Mouse (Mus musculus) cerebellum, postnatal 25 days (tissue): ENCODE results near the gene Acd.

Experiments used
- DNase-seq, 2 experiments: peaks; one replicate each; pipeline ENCODE4 v3.0.0; 2021; ENCODE audit warnings: mixed read lengths in 2 of 2

The Acd gene

DNA sequence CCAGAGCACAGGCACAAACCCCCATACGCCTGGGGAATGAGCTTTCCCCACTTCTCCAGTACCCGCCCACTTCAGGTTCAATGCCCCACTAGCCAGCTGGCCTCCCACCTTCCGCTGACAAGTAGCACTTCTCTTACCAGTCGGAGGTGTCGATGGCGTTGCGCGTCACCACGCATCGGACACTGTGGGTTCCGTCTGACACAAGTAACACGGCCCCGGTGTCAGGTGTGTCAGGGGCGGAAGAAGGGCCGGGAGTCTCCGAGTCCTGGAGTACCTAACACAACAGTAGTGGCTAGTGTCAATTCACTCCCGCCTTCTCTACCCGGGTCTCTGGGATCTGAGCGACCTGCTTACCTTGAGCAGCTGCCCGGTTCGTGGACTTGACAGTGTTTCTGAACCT is 336 bp downstream of the Acd start:
- DNase-seq = peak in 1 of 2 experiments; percentile 71

DNA sequence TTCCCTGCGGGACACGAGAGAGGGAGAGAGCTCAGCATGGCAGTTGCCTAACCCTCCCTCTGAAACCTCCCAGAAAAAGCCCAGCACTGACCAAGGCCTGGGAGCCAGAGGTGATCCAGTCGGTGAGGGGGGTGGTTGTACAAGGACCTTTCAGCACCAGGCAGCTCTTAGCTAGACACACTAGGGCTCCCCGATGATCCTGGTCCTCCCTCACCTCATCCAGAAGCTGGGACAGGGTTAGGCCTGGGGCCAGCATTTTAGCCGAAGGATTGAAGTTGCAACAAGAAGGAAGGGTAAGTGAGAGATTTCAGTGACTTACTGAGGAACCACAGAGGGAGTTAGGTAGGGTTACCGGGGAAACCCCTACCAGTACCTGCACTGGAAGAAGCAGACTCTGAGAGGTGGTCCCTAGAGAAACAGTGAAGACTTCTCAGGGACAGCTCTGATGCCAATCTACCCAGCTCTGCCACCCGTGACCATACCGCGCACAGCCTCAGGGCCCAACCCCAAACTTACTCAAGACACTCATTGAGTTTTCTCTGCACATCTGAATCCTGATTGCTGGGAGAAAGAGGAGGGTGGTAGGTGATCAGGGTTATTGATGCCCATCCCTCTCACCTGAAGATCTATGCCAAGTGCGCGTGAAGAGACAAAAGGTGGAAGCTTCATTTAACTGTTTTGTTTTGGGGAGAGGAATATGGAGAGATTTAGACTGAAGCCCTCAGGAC is 1.2 kb downstream of the Acd start:
- no peak for DNase-seq

GRCm38 (mm10) chr8:105698734-105699133 is 2.2 kb downstream of the Acd start:
- no peak for DNase-seq

- peak in 1 of 2 experiments; percentile 27 for DNase-seq
Observed at GRCm38 (mm10) chr8:105697196-105697780, 3.6 kb downstream of the Acd start.

DNA sequence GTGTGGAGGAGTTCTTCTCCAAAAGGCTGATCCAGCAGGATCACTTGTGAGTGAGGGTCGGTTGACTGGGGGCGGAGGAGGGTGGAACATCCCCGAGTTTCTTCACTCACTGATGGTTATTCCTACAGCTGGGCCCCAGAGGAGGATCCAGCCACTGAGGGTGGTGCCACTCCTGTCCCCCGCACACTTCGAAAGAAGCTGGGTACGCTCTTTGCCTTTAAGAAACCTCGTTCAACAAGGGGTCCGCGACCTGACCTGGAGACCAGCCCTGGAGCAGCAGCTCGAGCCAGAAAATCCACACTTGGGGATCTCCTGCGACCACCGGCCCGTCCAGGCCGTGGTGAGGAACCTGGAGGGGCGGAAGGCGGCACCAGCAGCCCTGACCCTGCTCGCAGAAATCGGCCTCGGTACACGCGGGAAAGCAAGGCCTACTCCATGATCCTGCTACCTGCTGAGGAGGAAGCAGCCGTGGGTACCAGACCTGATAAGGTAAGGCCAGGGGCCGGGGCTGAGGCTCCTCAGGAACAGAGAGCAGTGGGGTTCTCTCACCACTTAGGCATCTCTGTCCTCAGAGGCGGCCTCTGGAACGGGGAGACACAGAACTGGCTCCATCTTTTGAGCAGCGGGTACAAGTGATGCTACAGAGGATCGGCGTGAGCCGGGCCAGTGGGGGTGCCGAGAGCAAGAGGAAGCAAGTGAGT is 5.7 kb downstream of the Acd start:
- peak; percentile 45 to 52 for DNase-seq

DNA sequence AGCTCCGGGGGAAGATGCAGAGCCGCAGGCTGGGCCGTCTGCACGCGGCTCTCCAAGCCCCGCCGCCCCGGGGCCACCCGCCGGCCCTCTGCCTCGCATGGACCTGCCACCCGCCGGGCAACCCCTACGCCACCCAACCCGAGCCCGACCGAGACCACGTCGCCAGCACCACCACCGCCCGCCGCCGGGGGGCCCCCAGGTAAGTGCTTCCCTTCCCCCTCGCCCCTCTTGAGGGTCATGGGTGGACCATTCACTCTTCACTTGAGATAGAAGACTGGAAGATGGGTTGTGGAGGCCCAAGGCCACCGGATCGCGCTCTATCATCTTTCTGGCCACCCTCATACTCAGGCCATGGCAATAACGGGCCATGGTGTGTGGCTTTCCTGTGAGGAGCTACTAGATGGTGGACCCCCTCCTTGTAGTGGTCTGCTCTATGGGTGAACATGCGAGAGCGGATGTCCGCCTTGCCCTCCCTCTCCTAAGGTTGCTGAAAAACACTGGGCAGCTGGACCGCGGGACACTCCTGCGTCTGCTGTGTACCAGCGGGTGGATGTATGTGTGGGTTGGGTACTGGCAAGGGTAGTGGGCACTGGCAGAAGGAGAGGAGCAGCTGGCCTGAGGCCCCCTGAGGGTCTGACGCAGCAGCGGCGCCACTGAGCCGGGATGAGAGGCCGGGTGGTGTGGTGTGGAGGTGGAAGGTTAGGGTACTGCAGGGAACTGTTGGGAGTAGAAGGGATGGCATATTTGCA is 6.7 kb downstream of the Acd start:
- DNase-seq = peak; percentile 77 to 78

DNA sequence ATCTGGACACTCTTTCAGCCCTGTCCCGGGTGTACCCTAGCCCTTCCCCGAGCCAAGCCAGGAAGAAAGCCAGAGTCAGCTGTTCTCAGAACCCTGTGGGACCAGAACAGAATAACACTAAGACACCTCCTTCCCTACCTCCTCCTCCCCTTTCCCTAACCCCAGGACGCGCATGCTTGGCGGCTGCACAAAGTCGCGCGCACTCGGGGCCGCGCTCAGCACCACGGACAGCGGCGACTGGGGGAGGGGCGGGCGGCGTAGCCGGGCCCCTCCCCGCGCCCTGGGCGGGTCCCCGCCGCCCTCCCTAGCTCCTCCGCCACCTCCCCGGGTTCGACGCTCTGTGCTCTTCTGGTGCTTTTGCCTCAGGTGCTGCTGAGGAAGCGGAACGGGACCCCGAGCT is 7.3 kb downstream of the Acd start:
- DNase-seq = peak; percentile 90 to 94

DNA sequence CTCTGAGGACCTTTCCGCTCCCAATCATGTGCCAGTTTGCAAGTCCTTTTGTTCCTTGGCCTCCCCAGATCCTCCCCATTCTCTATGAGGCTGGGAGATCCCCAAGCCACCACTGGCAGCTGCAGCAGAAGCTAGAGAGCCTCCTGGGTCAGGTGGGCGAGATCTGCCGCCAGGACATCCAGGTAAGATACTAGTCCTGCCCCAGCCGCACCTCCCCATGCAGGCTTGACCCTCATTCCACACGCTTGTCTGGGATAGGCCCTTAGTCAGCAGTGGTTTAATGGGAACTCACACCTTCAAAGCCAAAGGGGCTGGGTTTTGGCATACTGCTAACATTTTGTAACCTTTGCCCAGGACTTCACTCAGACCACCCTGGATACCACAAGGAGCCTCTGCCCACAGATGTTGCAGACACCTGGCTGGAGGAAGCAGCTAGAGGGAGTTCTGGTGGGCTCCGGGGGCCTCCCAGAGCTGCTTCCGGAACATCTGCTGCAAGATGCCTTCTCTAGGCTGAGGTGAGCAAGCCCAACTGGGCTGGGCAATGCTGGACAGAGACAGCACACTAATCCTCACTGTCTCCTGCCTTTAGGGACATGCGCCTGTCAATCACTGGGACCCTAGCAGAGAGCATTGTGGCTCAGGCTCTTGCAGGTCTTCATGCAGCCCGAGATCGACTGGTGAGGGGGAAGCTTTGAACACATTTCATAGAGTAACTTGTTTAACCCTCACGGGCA is 8.3 kb downstream of the Acd start:
- DNase-seq = peak in 1 of 2 experiments; percentile 22

GRCm38 (mm10) chr8:105690978-105691377 is 9.9 kb downstream of the Acd start:
- DNase-seq = no peak

DNA sequence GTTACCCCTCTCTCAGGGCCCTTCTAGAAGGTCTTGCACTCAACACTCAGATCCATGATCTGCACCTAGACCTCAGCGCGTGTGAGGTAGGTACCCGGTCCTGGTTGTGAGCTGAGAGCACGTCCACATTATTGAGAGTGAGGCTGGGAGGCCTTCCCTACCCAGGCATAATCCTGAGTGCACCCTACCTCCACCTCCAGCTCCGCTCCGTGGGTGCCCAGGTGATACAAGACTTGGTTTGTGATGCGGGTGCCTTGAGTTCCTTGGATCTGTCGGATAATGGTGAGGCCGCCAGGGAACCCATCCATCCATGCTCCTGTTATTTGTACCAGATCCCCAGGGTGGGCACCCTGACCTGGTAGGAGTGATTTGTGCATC is 10.9 kb downstream of the Acd start:
- DNase-seq = no peak

DNA sequence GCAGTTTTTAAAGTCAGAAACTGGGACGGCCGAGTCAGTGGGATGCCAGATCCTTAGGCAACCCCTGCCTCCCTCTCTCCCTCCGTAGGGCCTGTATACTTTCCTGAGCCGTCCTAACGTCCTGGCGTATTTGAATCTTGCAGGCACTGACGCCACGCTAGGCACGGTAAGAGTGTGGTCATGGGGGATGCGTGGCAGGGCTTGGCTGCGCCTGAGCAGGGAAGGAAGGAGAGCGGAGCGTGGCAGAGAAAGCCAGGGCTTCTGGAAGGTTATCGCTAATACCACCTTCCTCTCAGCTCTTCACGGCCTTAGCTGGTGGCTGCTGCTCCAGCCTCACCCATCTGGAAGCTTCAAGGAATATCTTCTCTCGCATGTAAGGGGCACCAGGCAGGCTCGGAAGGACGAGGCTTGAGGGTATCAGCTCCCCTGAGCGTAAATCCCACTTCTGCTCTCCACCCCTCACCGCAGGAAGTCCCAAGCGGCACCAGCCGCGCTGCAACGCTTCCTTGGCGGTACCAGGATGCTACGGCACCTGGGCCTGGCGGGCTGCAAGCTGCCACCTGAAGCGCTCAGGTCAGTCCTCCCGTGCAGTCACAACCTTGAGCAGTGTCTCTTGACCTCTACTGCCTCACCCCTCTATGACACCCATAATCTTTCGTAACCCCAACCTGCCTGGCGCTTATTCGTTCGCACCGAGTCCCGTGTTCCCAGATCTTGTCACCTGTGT is 11.5 kb downstream of the Acd start:
- DNase-seq = no peak

- DNase-seq = no peak
Observed at GRCm38 (mm10) chr8:105688242-105688752, 12.6 kb downstream of the Acd start.

- no peak for DNase-seq
Observed at GRCm38 (mm10) chr8:105687512-105687911, 13.4 kb downstream of the Acd start.

DNA sequence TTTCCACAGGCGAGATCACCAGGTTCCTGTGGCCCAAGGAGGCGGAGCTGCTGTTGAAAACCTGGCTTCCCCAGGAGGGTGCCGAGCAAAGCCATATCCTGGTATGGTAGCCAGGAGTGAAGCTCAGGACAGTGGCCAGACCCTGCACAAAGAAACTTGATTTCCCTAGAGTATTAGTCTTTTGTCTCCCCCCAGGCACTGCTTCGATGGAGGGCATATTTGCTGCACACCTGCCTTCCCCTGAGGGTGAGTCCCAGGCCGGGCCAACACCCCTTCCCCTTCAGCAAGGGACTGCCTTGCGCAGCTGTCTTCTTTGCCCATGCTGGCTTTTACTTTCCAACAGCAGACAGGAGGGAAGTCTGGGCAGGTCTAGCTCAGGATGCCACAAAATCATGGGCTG is 14.4 kb downstream of the Acd start:
- no peak for DNase-seq

DNA sequence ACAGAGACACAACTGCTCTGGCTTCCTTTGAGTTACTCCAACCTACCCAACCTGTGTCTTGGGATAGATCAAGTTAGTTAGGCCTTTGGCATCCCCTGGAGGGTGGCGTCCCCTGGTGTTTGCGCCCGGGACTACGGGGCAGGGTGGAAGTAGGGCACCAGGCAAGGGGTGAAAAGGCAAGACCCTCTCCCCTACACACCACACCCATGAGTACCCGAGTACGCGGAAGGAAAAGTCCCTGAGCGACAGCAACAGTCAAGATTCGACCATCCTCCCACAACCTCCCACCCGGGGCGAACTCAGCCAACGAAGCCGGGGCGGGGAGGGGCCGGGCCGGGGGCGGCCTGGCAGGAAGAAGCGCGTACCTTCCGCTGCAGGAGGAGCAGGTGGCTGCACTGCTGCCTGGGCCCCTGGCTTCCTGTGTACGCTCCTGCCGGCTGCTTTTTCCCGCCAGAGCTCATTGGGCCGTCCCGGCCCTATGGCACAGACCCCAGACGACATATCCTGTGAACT is 15.1 kb downstream of the Acd start, which contains the start of gene Carmil2:
TSS of gene Carmil2 (plus strand) at position 479 of the 513 bp plus-strand sequence.
- DNase-seq = peak; percentile 60 to 73

DNA sequence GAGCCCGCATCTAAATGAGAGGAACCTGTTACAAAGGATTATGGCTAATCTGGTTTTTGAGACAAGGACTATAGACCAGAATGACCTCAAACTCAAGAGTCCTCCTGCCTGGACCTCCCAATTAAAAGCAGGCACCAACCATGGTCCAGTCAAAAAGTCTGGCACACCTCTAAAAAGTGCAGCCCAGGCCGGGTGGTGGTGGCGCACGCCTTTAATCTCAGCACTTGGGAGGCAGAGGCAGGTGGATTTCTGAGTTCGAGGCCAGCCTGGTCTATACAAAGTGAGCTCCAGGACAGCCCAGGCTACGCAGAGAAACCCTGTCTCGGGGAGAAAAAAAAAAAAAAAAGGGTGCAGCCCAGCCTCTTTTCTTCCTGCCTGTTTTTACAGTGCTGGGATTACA is 15.6 kb downstream of the Acd start:
- DNase-seq = no peak

- no peak for DNase-seq
Observed at GRCm38 (mm10) chr8:105677891-105678290, 23.0 kb downstream of the Acd start.

DNA sequence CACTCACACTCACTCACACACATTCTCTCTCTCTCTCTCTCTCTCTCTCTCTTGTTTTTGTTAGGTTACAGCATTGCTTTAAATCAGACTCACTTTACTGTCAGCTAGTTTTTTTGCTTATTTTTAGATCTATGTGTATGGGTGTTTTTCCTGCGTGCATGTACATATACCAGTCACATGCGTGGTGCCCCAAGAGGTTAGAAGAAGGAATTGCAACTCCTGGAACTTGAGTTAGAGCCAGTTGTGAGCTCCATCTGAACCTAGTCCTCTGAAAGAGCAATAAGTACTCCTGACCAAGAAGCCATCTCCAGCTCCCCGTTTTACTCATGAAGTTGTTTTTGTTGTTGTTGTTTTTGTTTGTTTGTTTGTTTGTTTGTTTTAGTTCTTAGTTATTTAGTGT is 39.7 kb downstream of the Acd start:
- peak in 1 of 2 experiments; percentile 38 for DNase-seq

DNA sequence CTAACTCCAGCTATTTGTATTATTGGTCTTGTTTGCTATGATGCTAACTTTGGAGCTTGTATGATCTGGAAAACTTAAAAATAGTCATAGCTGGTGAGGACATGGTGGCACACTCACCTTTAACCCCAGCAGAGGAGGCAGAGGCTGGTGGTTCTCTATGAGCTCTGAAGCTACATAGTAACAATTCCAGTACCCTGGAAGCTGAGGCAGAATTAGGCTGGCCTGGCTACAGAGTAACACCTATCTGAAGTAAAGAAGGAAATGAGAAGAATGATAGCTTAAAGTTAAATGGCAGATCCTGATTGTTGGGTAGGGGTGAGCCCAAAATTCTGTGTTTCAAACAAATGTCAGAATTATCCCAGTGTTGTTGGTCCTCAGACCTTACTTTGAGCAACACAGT is 43.3 kb downstream of the Acd start:
- no peak for DNase-seq

DNA sequence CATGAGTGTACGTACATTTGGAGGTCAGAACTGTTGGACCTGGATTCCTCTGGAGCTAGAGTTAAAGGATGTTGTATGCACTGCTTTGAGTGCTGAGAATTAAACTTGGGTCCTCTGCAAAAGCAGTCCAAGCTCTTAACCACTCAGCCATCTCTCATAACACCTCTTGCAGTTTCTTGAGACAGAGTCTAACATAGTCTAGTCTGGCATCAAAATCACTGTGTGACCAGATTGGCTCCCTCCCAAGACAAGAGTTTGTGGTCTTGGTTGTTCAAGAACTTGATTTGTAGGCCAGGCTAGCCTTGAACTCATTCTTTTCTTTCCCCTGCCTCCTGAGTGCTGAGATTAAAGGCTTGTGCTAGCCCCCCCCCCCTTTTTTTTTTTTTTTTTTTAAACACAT is 52.0 kb downstream of the Acd start:
- DNase-seq = no peak
